Mouse (Mus musculus) limb, embryonic 12.5 days (tissue): Measurements from ENCODE around the gene Kcna2. TPM values are rescaled to one million over a fixed set of nuclear protein-coding genes. Genes with fewer than 3 reads are reported as not detected.

Source experiments
- ATAC-seq: fragments of 200-750 bp; cut with Nextera tagmentation; 2 replicates; pipeline ENCODE4 v1.8.0; 2017; ENCODE audit warnings: low read depth, moderate TSS enrichment; ENCODE audit not compliant: insufficient number of reproducible peaks, insufficient read depth, low FRiP score, low TSS enrichment
- H3K27ac ChIP-seq: fragments of 300-500 bp; sonication (generic); 2 replicates; pipeline ENCODE4 v1.5.1; 2016; ENCODE audit warnings: mild to moderate bottlenecking, moderate library complexity
- H3K27me3 ChIP-seq: fragments of 300-500 bp; sonication (generic); 2 replicates; pipeline ENCODE4 v1.6.1; 2016; ENCODE audit warnings: mild to moderate bottlenecking, moderate library complexity
- H3K36me3 ChIP-seq: fragments of 300-500 bp; sonication (generic); 2 replicates; pipeline ENCODE4 v1.6.1; 2016; ENCODE audit warnings: mild to moderate bottlenecking, moderate library complexity
- H3K4me1 ChIP-seq: fragments of 300-500 bp; sonication (generic); replicated peaks from 2 replicates; pipeline ENCODE4 v1.6.1; 2016
- H3K4me2 ChIP-seq: fragments of 300-500 bp; sonication (generic); 2 replicates; pipeline ENCODE4 v1.6.1; 2016; ENCODE audit warnings: mild to moderate bottlenecking, moderate library complexity
- H3K4me3 ChIP-seq: fragments of 300-500 bp; sonication (generic); replicated peaks from 2 replicates; pipeline ENCODE4 v1.5.1; 2016; ENCODE audit warnings: mild to moderate bottlenecking
- H3K9ac ChIP-seq: fragments of 300-500 bp; sonication (generic); replicated peaks from 2 replicates; pipeline ENCODE4 v1.6.1; 2016; ENCODE audit warnings: mild to moderate bottlenecking, moderate library complexity
- H3K9me3 ChIP-seq: fragments of 300-500 bp; sonication (generic); 2 replicates; pipeline ENCODE4 v1.6.1; 2016; ENCODE audit warnings: mild to moderate bottlenecking, moderate library complexity
- WGBS: fragments of 180-500 bp; shearing (Covaris S2); methylation state at CpG from one replicate; pipeline ENCODE4 v1.1.7; 2016; 5-methylcytosine and 5-hydroxymethylcytosine counted together
- polyA plus RNA-seq: library from polyadenylated mRNA; unstranded; fragments of >200 nt; fragmentation: Nextera tagmentation; extraction: Ambion mirVana; gene quantifications from 2 replicates; pipeline ENCODE4 v1.2.1, GENCODE M21; 2016

The Kcna2 gene
- polyA plus RNA-seq, 1 experiment from 2014 or later, result 0.03 TPM

- Histone ChIP-seq H3K4me1 (no peaks in the 10 kb centered on the region), H3K36me3 (no peaks in the 10 kb centered on the region), H3K4me3 (no peak overlapping the region), H3K9ac (no peak overlapping the region), H3K27me3 (no peaks in the 10 kb centered on the region), H3K9me3 (no peaks in the 10 kb centered on the region), H3K27ac (no peak overlapping the region), H3K4me2 (no peak overlapping the region)
- ATAC-seq, result no peak
Measured at GRCm38 (mm10) chr3:107122306-107122705, 21.4 kb downstream of the Kcna2 start.

DNA sequence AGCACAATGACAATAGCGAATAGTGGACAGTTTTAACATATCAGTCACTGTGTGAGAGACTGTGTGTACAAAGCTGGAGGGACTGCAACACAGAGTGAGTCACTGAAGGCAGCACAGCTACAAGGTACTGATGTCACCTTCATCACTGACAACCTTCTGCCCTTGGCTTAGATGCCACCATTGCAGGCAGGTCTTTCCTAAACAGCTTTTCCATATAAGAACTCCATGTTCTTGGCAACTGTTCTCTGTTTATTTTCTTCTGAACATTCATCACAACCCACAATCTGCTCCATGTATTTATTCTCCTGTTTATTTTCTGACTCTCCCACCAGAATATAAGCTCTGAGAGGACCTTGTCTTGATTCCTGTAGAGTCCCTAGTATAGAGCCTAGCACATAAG is 26.7 kb downstream of the Kcna2 start:
- 86% methylated on average over 1 of the region's 1 CpGs for WGBS
- no peak for ATAC-seq
- H3K4me1 ChIP-seq, result no peaks in the 10 kb centered on the region
- no peak overlapping the region for H3K4me2 ChIP-seq
- no peaks in the 10 kb centered on the region for H3K36me3 ChIP-seq
- no peak overlapping the region for H3K27ac ChIP-seq
- H3K27me3 ChIP-seq, result no peaks in the 10 kb centered on the region
- H3K4me3 ChIP-seq, result no peak overlapping the region
- H3K9ac ChIP-seq, result no peak overlapping the region
- no peaks in the 10 kb centered on the region for H3K9me3 ChIP-seq

DNA sequence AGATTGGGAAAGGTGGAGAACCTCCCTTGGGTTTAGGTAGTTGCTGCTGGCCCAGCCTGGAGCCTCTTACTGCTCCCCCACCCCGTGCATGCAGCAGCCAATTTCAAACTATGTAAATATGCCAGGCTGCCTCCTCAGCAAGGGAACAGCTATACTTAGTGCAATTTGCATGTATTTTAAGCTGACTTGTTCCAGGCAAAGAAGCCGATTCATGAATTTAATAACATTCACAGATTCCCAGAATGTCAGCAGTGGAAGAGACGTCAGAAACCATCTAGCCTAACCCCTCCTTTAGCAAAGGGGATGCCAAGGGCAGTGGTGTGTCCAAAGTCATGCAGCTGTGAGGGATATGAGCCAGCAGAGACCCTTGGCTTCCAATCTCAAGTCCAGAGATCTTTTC is 27.5 kb downstream of the Kcna2 start:
- H3K4me2 ChIP-seq, result no peak overlapping the region
- WGBS, result 71% methylated on average over 3 of the region's 3 CpGs
- H3K9me3 ChIP-seq, result no peaks in the 10 kb centered on the region
- no peaks in the 10 kb centered on the region for H3K36me3 ChIP-seq
- H3K4me3 ChIP-seq, result no peak overlapping the region
- no peak overlapping the region for H3K27ac ChIP-seq
- H3K27me3 ChIP-seq, result no peaks in the 10 kb centered on the region
- no peaks in the 10 kb centered on the region for H3K4me1 ChIP-seq
- no peak for ATAC-seq
- H3K9ac ChIP-seq, result no peak overlapping the region

DNA sequence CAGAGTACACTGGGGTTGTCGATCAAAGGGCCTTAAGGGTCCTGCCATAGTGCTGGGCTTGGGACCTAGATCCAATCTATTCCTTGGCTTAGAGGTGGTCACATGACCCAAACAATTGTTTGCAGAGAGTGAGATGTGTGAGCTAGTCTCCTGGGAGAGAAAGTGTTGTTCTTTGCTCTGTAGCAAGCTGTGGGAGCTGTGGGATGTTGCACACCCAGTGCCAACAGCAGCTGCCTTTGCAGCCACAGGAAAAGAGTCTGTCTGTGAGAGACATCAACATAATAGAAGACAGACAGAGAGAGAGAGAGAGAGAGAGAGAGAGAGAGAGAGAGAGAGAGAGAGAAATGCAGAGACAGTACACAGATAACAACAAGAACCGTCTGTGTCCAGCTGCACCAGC is 28.3 kb downstream of the Kcna2 start:
- H3K36me3 ChIP-seq, result no peaks in the 10 kb centered on the region
- no peak overlapping the region for H3K4me3 ChIP-seq
- no peak overlapping the region for H3K9ac ChIP-seq
- H3K27ac ChIP-seq, result no peak overlapping the region
- no peak for ATAC-seq
- H3K27me3 ChIP-seq, result no peaks in the 10 kb centered on the region
- WGBS, result 77% methylated on average over 2 of the region's 2 CpGs
- H3K4me1 ChIP-seq, result no peaks in the 10 kb centered on the region
- H3K9me3 ChIP-seq, result no peaks in the 10 kb centered on the region
- H3K4me2 ChIP-seq, result no peak overlapping the region

- Histone ChIP-seq H3K4me1 (no peaks in the 10 kb centered on the region), H3K9me3 (no peaks in the 10 kb centered on the region), H3K27me3 (no peaks in the 10 kb centered on the region), H3K4me3 (no peak overlapping the region), H3K4me2 (no peak overlapping the region), H3K36me3 (no peaks in the 10 kb centered on the region), H3K9ac (no peak overlapping the region), H3K27ac (no peak overlapping the region)
- ATAC-seq, result no peak
- WGBS, result 85% methylated on average over 4 of the region's 4 CpGs
Measured at GRCm38 (mm10) chr3:107130661-107131326, 29.8 kb downstream of the Kcna2 start.

DNA sequence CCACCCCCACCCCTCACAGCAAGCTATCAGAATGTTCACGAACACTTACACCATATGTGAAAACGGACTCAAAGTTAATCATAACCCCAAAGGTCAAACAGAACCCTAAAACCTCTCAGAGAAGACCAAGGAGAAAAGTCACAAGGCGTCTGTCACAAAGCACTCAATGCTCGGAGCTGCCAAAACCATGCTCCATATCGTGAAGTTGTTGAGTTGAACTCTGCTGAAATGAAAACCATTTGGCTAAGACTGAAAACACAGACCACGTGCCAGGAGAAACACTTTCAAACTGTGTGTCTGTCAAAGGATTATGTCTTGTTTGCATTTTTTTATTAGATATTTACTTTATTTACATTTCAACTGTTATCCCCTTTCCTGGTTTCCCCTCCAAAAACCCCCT is 30.9 kb downstream of the Kcna2 start:
- Histone ChIP-seq H3K4me1 (no peaks in the 10 kb centered on the region), H3K9ac (no peak overlapping the region), H3K4me3 (no peak overlapping the region), H3K27ac (no peak overlapping the region), H3K9me3 (no peaks in the 10 kb centered on the region), H3K27me3 (no peaks in the 10 kb centered on the region), H3K4me2 (no peak overlapping the region), H3K36me3 (no peaks in the 10 kb centered on the region)
- no peak for ATAC-seq
- 73% methylated on average over 6 of the region's 6 CpGs for WGBS

DNA sequence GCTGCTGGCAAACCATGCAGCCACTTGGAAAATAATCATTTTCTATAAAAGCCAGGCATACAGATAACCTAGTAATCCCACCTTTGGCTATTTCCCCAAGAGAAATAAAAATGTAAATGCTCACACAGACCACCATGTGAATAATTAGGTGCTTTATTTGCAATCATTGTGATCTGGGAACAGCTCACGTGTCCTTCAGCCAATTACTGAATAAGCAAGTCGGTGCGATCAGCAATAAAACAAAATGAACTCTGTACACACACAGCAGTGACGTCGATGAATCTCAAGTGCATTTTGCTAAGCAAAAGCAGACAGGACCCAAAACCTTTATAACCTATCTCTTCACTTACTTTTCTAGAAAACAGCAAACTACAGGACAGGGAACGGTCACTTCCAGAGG is 31.7 kb downstream of the Kcna2 start:
- no peak overlapping the region for H3K27ac ChIP-seq
- H3K4me3 ChIP-seq, result no peak overlapping the region
- no peaks in the 10 kb centered on the region for H3K9me3 ChIP-seq
- no peak for ATAC-seq
- no peak overlapping the region for H3K9ac ChIP-seq
- H3K36me3 ChIP-seq, result no peaks in the 10 kb centered on the region
- no peak overlapping the region for H3K4me2 ChIP-seq
- no peaks in the 10 kb centered on the region for H3K4me1 ChIP-seq
- H3K27me3 ChIP-seq, result no peaks in the 10 kb centered on the region
- WGBS, result 72% methylated on average over 6 of the region's 6 CpGs

GRCm38 (mm10) chr3:107134457-107134856 is 33.5 kb downstream of the Kcna2 start:
- no peaks in the 10 kb centered on the region for H3K27me3 ChIP-seq
- WGBS, result 79% methylated on average over 3 of the region's 3 CpGs
- no peak overlapping the region for H3K27ac ChIP-seq
- H3K4me2 ChIP-seq, result no peak overlapping the region
- no peaks in the 10 kb centered on the region for H3K36me3 ChIP-seq
- ATAC-seq, result no peak
- no peak overlapping the region for H3K4me3 ChIP-seq
- no peaks in the 10 kb centered on the region for H3K4me1 ChIP-seq
- no peaks in the 10 kb centered on the region for H3K9me3 ChIP-seq
- no peak overlapping the region for H3K9ac ChIP-seq

GRCm38 (mm10) chr3:107147126-107147525 is 46.2 kb downstream of the Kcna2 start:
- WGBS, result 74% methylated on average over 7 of the region's 7 CpGs
- no peak for ATAC-seq
- H3K4me1 ChIP-seq, result no peaks in the 10 kb centered on the region
- H3K4me3 ChIP-seq, result no peak overlapping the region
- no peak overlapping the region for H3K27ac ChIP-seq
- no peak overlapping the region for H3K4me2 ChIP-seq
- H3K9ac ChIP-seq, result no peak overlapping the region
- H3K27me3 ChIP-seq, result no peaks in the 10 kb centered on the region
- H3K36me3 ChIP-seq, result no peaks in the 10 kb centered on the region
- H3K9me3 ChIP-seq, result no peaks in the 10 kb centered on the region

DNA sequence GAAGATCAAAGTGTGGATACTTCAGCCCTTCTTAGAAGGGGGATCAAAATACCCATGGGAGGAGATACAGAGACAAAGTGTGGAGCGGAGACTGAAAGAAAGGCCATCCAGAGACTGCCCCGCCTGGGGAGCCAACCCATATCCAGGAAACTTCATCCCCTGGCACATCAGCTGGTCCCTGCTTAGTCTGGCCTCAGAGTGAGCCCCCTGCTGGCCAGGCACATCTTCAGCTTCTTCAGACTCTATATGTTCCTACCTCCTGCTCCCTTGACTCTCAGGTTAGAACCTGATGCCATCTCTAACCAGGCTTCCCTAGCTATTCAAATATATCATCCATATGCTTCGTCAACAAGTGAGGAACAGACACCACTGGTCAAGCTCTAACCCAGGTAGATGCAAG is 48.1 kb downstream of the Kcna2 start:
- no peak overlapping the region for H3K4me2 ChIP-seq
- H3K9ac ChIP-seq, result no peak overlapping the region
- H3K27me3 ChIP-seq, result no peaks in the 10 kb centered on the region
- H3K4me1 ChIP-seq, result no peaks in the 10 kb centered on the region
- WGBS, result 64% methylated on average over 3 of the region's 3 CpGs
- no peak for ATAC-seq
- no peak overlapping the region for H3K4me3 ChIP-seq
- no peaks in the 10 kb centered on the region for H3K9me3 ChIP-seq
- no peak overlapping the region for H3K27ac ChIP-seq
- no peaks in the 10 kb centered on the region for H3K36me3 ChIP-seq

DNA sequence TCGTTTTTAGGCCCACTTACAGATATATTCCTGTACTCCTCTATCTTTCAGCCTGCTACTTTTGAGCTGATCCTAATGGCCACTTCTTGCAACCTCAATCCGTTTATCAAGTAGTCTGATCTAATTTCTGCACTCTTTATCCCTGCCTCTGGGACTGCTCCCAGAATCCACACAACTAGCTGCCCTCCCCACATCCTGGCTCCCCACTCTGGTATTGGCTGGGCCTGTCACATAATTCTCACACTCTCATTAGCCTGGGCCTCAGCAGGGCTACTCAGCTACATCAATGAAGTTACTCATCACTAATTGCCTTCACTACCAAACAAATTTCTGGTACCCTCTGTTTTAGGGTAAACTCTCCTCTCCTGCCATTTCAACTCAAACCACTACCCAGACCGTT is 49.5 kb downstream of the Kcna2 start:
- Histone ChIP-seq H3K27ac (no peak overlapping the region), H3K4me3 (no peak overlapping the region), H3K36me3 (no peaks in the 10 kb centered on the region), H3K4me1 (no peaks in the 10 kb centered on the region), H3K27me3 (no peaks in the 10 kb centered on the region), H3K9me3 (no peaks in the 10 kb centered on the region), H3K9ac (no peak overlapping the region), H3K4me2 (no peak overlapping the region)
- 54% methylated on average over 3 of the region's 3 CpGs for WGBS
- ATAC-seq, result no peak

DNA sequence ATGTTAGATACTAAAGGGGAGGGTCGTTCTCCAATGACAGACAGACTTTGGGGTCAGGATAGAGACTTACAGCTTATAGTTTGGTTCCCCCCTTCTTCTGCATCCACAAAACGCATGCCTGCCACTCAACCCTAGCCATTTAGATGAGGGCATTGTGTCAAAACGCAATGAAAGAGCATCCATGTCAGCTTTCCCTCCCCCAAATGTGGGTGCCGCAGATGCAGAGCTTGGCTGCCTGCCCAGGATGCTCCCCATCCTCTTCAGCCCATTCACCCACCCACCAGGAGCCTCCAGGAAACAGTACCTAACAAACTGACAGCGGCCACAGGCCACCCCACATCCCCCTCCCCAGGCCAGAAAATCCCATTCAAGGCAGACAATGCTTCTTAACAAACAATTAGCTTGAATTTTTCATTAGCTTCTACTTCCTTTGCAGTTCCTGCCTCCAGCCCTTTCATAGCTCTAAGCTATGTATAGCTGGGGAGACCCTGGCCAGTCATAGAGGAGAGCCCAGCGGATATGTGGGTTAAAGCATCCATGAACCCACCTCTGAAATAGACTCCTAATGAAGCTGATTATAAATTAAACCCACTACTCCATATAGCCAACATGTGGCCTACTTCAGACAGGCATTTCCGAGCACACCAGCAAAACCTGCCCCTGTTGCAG is 50.1 kb downstream of the Kcna2 start:
- Histone ChIP-seq H3K27ac (no peak overlapping the region), H3K4me2 (no peak overlapping the region), H3K27me3 (no peaks in the 10 kb centered on the region), H3K4me1 (no peaks in the 10 kb centered on the region), H3K9ac (no peak overlapping the region), H3K4me3 (no peak overlapping the region), H3K36me3 (no peaks in the 10 kb centered on the region), H3K9me3 (no peaks in the 10 kb centered on the region)
- ATAC-seq, result no peak
- WGBS, result 64% methylated on average over 7 of the region's 7 CpGs
